Mouse (Mus musculus) left cerebral cortex, postnatal 14 days (tissue): Measurements from ENCODE around the gene Sox5. TPM values are rescaled to one million over a fixed set of nuclear protein-coding genes. Genes with fewer than 3 reads are reported as not detected.
A peak's percentile ranks its signal among the peaks of the same experiment; 100 is the strongest.

Experiments
- DNase-seq, 2 experiments: peaks; one replicate each; pipeline ENCODE4 v3.0.0; 2021 to 2022; ENCODE audit warnings: low spot score in 2 of 2, mixed read lengths in 1 of 2
- intact Hi-C: fragments of 180-260 bp; cut with DNase I; formaldehyde crosslinking; loops from one replicate; pipeline ENCODE4 v1.15.1; 2025
- total RNA-seq, 2 experiments: library from RNA; stranded (reverse); gene quantifications; 2 replicates each; pipeline ENCODE4 v1.2.3; 2021

The Sox5 gene
- total RNA-seq, 2 experiments from 2014 or later, result 63.8 to 68.3 TPM

GRCm38 (mm10) chr6:144463274-144463673 is 318.5 kb downstream of the Sox5 start:
- no peak for DNase-seq
- intact Hi-C loops, result no loop called here

GRCm38 (mm10) chr6:144459486-144459885 is 322.3 kb downstream of the Sox5 start:
- intact Hi-C loops, result no loop called here
- no peak for DNase-seq

- DNase-seq, result no peak
These were observed 324.3 kb downstream of the Sox5 start for GRCm38 (mm10) chr6:144457500-144457899.

GRCm38 (mm10) chr6:144454291-144455276 is 327.2 kb downstream of the Sox5 start:
- intact Hi-C loops, result no loop called here
- DNase-seq, result no peak

More at GRCm38 (mm10) chr6:144457500-144457899, 324.3 kb downstream of the Sox5 start:
- intact Hi-C loops, result no loop called here

GRCm38 (mm10) chr6:144453605-144454004 is 328.2 kb downstream of the Sox5 start:
- intact Hi-C loops, result no loop called here

GRCm38 (mm10) chr6:144453147-144453546 is 328.6 kb downstream of the Sox5 start:
- no peak for DNase-seq
- intact Hi-C loops, result no loop called here

More at GRCm38 (mm10) chr6:144453605-144454004, 328.2 kb downstream of the Sox5 start:
- no peak for DNase-seq

GRCm38 (mm10) chr6:144452200-144452977 is 329.4 kb downstream of the Sox5 start:
- intact Hi-C loops, result no loop called here

GRCm38 (mm10) chr6:144451631-144452030 is 330.1 kb downstream of the Sox5 start:
- DNase-seq, result no peak
- intact Hi-C loops, result no loop called here

More at GRCm38 (mm10) chr6:144452200-144452977, 329.4 kb downstream of the Sox5 start:
- DNase-seq, result peak; percentile 58 to 68

- DNase-seq, result no peak
- intact Hi-C loops, result no loop called here
These were observed 335.9 kb downstream of the Sox5 start for GRCm38 (mm10) chr6:144445761-144446373.

GRCm38 (mm10) chr6:144444367-144444766 is 337.4 kb downstream of the Sox5 start:
- intact Hi-C loops, result no loop called here
- no peak for DNase-seq

GRCm38 (mm10) chr6:144443681-144444080 is 338.1 kb downstream of the Sox5 start:
- intact Hi-C loops, result no loop called here
- DNase-seq, result no peak

GRCm38 (mm10) chr6:144429276-144429675 is 352.5 kb downstream of the Sox5 start:
- intact Hi-C loops, result no loop called here
- DNase-seq, result no peak

GRCm38 (mm10) chr6:144408030-144408429 is 373.7 kb downstream of the Sox5 start:
- intact Hi-C loops, result no loop called here
- no peak for DNase-seq

GRCm38 (mm10) chr6:144398115-144398514 is 383.7 kb downstream of the Sox5 start:
- intact Hi-C loops, result no loop called here
- DNase-seq, result no peak

GRCm38 (mm10) chr6:144393151-144393550 is 388.6 kb downstream of the Sox5 start:
- no peak for DNase-seq
- intact Hi-C loops, result no loop called here

GRCm38 (mm10) chr6:144389333-144390054 is 392.3 kb downstream of the Sox5 start:
- DNase-seq, result no peak
- intact Hi-C loops, result no loop called here

GRCm38 (mm10) chr6:144387539-144388255 is 394.1 kb downstream of the Sox5 start:
- no peak for DNase-seq
- intact Hi-C loops, result no loop called here

- intact Hi-C loops, result no loop called here
- DNase-seq, result no peak
These were observed 401.1 kb downstream of the Sox5 start for GRCm38 (mm10) chr6:144380641-144381040.
